Mouse (Mus musculus): Measurements from ENCODE around the gene Emc6. TPM values are rescaled to one million over a fixed set of nuclear protein-coding genes. Genes with fewer than 3 reads are reported as not detected.

Emc6 gene
- polyA plus RNA-seq, 1 experiment from 2014 or later = 135 TPM

- WGBS = 74% methylated on average over 6 of the region's 6 CpGs
- Histone ChIP-seq H3K36me3 (ENCODE audit: control insufficient read depth, insufficient read depth, low read length) (no peaks in the 10 kb centered on the region), H3K27me3 (ENCODE audit: control insufficient read depth, insufficient read depth, low read length) (no peaks in the 10 kb centered on the region), H3K9me3 (ENCODE audit: control insufficient read depth, low read length) (no peaks in the 10 kb centered on the region), H3K9ac (ENCODE audit: low read length) (no peak overlapping the region), H3K4me3 (ENCODE audit: low read depth, low read length) (no peak overlapping the region), H3K27ac (ENCODE audit: low read depth, low read length) (no peak overlapping the region), H3K4me1 (replicated peaks; ENCODE audit: control insufficient read depth, insufficient read depth, low read length) (no peaks in the 10 kb centered on the region), H3K4me2 (ENCODE audit: low read depth, low read length, severe bottlenecking) (no peak overlapping the region)
- ATAC-seq (replicated peaks; ENCODE audit: low FRiP score) (no peak), DNase-seq (ENCODE audit: low spot score) (no peak)
Observed at GRCm38 (mm10) chr11:73168576-73168975, 8.3 kb downstream of the Emc6 start.

GRCm38 (mm10) chr11:73168071-73168470 lies 8.8 kb downstream of the Emc6 start:
- DNase-seq (ENCODE audit: low spot score) (no peak), ATAC-seq (replicated peaks; ENCODE audit: low FRiP score) (no peak)
- H3K27ac ChIP-seq (ENCODE audit: low read depth, low read length) = no peak overlapping the region
- H3K4me2 ChIP-seq (ENCODE audit: low read depth, low read length, severe bottlenecking) = no peak overlapping the region
- H3K36me3 ChIP-seq (ENCODE audit: control insufficient read depth, insufficient read depth, low read length) = no peaks in the 10 kb centered on the region
- H3K4me1 ChIP-seq (replicated peaks; ENCODE audit: control insufficient read depth, insufficient read depth, low read length) = no peaks in the 10 kb centered on the region
- no peaks in the 10 kb centered on the region for H3K27me3 ChIP-seq (ENCODE audit: control insufficient read depth, insufficient read depth, low read length)
- no peak overlapping the region for H3K4me3 ChIP-seq (ENCODE audit: low read depth, low read length)
- 87% methylated on average over 8 of the region's 8 CpGs for WGBS
- no peak overlapping the region for H3K9ac ChIP-seq (ENCODE audit: low read length)
- no peaks in the 10 kb centered on the region for H3K9me3 ChIP-seq (ENCODE audit: control insufficient read depth, low read length)

- WGBS = 84% methylated on average over 5 of the region's 5 CpGs
- H3K9ac ChIP-seq (ENCODE audit: low read length) = no peak overlapping the region
Observed at GRCm38 (mm10) chr11:73162284-73162683, 14.6 kb downstream of the Emc6 start.

GRCm38 (mm10) chr11:73161616-73162015 lies 15.2 kb downstream of the Emc6 start:
- Histone ChIP-seq H3K36me3 (ENCODE audit: control insufficient read depth, insufficient read depth, low read length) (no peaks in the 10 kb centered on the region), H3K4me1 (replicated peaks; ENCODE audit: control insufficient read depth, insufficient read depth, low read length) (0 out of 2 replicates have a peak, but pooled peaks cover 3% of the 10 kb centered on the region), H3K27me3 (ENCODE audit: control insufficient read depth, insufficient read depth, low read length) (peaks cover 15% of the 10 kb centered on the region), H3K4me2 (ENCODE audit: low read depth, low read length, severe bottlenecking) (no peak overlapping the region), H3K27ac (ENCODE audit: low read depth, low read length) (no peak overlapping the region), H3K9ac (ENCODE audit: low read length) (no peak overlapping the region), H3K4me3 (ENCODE audit: low read depth, low read length) (no peak overlapping the region), H3K9me3 (ENCODE audit: control insufficient read depth, low read length) (no peaks in the 10 kb centered on the region)
- ATAC-seq (replicated peaks; ENCODE audit: low FRiP score) = no peak
- WGBS = 89% methylated on average over 4 of the region's 4 CpGs
- DNase-seq (ENCODE audit: low spot score) = no peak

More at GRCm38 (mm10) chr11:73162284-73162683, 14.6 kb downstream of the Emc6 start:
- DNase-seq (ENCODE audit: low spot score) = no peak
- no peak overlapping the region for H3K4me3 ChIP-seq (ENCODE audit: low read depth, low read length)
- no peak overlapping the region for H3K27ac ChIP-seq (ENCODE audit: low read depth, low read length)
- H3K4me1 ChIP-seq (replicated peaks; ENCODE audit: control insufficient read depth, insufficient read depth, low read length) = 0 out of 2 replicates have a peak, but pooled peaks cover 3% of the 10 kb centered on the region
- H3K4me2 ChIP-seq (ENCODE audit: low read depth, low read length, severe bottlenecking) = no peak overlapping the region
- no peaks in the 10 kb centered on the region for H3K36me3 ChIP-seq (ENCODE audit: control insufficient read depth, insufficient read depth, low read length)
- no peaks in the 10 kb centered on the region for H3K9me3 ChIP-seq (ENCODE audit: control insufficient read depth, low read length)
- H3K27me3 ChIP-seq (ENCODE audit: control insufficient read depth, insufficient read depth, low read length) = peaks cover 15% of the 10 kb centered on the region
- ATAC-seq (replicated peaks; ENCODE audit: low FRiP score) = no peak

GRCm38 (mm10) chr11:73160811-73161200 lies 16.0 kb downstream of the Emc6 start:
- H3K27me3 ChIP-seq (ENCODE audit: control insufficient read depth, insufficient read depth, low read length) = peaks cover 15% of the 10 kb centered on the region
- DNase-seq (ENCODE audit: low spot score) = no peak

GRCm38 (mm10) chr11:73159957-73160810 lies 16.7 kb downstream of the Emc6 start, which contains the start of gene P2rx5:
Gene P2rx5, plus strand, starts transcription at chr11:73160421.
- H3K36me3 ChIP-seq (ENCODE audit: control insufficient read depth, insufficient read depth, low read length) = no peaks in the 10 kb centered on the region
- peak; percentile 61 for DNase-seq (ENCODE audit: low spot score)
- WGBS = 3% methylated on average over 47 of the region's 49 CpGs
- no peak within 1 kb of the TSS for H3K27ac ChIP-seq (ENCODE audit: low read depth, low read length)
- H3K4me1 ChIP-seq (replicated peaks; ENCODE audit: control insufficient read depth, insufficient read depth, low read length) = 0 out of 2 replicates have a peak, but pooled peaks cover 3% of the 10 kb centered on the region
- H3K9ac ChIP-seq (ENCODE audit: low read length) = peak within 1 kb of the TSS; percentile 2; the same call in 1 of the 2 replicates
- H3K27me3 ChIP-seq (ENCODE audit: control insufficient read depth, insufficient read depth, low read length) = peaks cover 15% of the 10 kb centered on the region
- H3K4me2 ChIP-seq (ENCODE audit: low read depth, low read length, severe bottlenecking) = peak within 1 kb of the TSS; percentile 63
- no peak for ATAC-seq (replicated peaks; ENCODE audit: low FRiP score)
- peak within 1 kb of the TSS; percentile 30 for H3K4me3 ChIP-seq (ENCODE audit: low read depth, low read length)
- no peaks in the 10 kb centered on the region for H3K9me3 ChIP-seq (ENCODE audit: control insufficient read depth, low read length)

More at GRCm38 (mm10) chr11:73160811-73161200, 16.0 kb downstream of the Emc6 start:
- no peak overlapping the region for H3K27ac ChIP-seq (ENCODE audit: low read depth, low read length)
- H3K36me3 ChIP-seq (ENCODE audit: control insufficient read depth, insufficient read depth, low read length) = no peaks in the 10 kb centered on the region
- H3K4me3 ChIP-seq (ENCODE audit: low read depth, low read length) = peak overlapping the region; percentile 30
- peak overlapping the region; percentile 63 for H3K4me2 ChIP-seq (ENCODE audit: low read depth, low read length, severe bottlenecking)
- H3K9me3 ChIP-seq (ENCODE audit: control insufficient read depth, low read length) = no peaks in the 10 kb centered on the region
- no peak for ATAC-seq (replicated peaks; ENCODE audit: low FRiP score)
- peak overlapping the region; percentile 2; the same call in 1 of the 2 replicates for H3K9ac ChIP-seq (ENCODE audit: low read length)
- H3K4me1 ChIP-seq (replicated peaks; ENCODE audit: control insufficient read depth, insufficient read depth, low read length) = 0 out of 2 replicates have a peak, but pooled peaks cover 3% of the 10 kb centered on the region
- WGBS = 26% methylated on average over 6 of the region's 6 CpGs

GRCm38 (mm10) chr11:73155071-73155470 lies 21.8 kb downstream of the Emc6 start:
- Histone ChIP-seq H3K27me3 (ENCODE audit: control insufficient read depth, insufficient read depth, low read length) (peaks cover 12% of the 10 kb centered on the region), H3K36me3 (ENCODE audit: control insufficient read depth, insufficient read depth, low read length) (no peaks in the 10 kb centered on the region), H3K4me2 (ENCODE audit: low read depth, low read length, severe bottlenecking) (no peak overlapping the region), H3K9ac (ENCODE audit: low read length) (no peak overlapping the region), H3K27ac (ENCODE audit: low read depth, low read length) (no peak overlapping the region), H3K4me1 (replicated peaks; ENCODE audit: control insufficient read depth, insufficient read depth, low read length) (0 out of 2 replicates have a peak, but pooled peaks cover 3% of the 10 kb centered on the region), H3K4me3 (ENCODE audit: low read depth, low read length) (no peak overlapping the region), H3K9me3 (ENCODE audit: control insufficient read depth, low read length) (no peaks in the 10 kb centered on the region)
- no peak for ATAC-seq (replicated peaks; ENCODE audit: low FRiP score)
- WGBS = 80% methylated on average over 6 of the region's 6 CpGs
- no peak for DNase-seq (ENCODE audit: low spot score)

- no peaks in the 10 kb centered on the region for H3K27me3 ChIP-seq (ENCODE audit: control insufficient read depth, insufficient read depth, low read length)
- no peak overlapping the region for H3K9ac ChIP-seq (ENCODE audit: low read length)
- no peak overlapping the region for H3K27ac ChIP-seq (ENCODE audit: low read depth, low read length)
- no peak overlapping the region for H3K4me3 ChIP-seq (ENCODE audit: low read depth, low read length)
- no peak for ATAC-seq (replicated peaks; ENCODE audit: low FRiP score)
- no peak for DNase-seq (ENCODE audit: low spot score)
- no peaks in the 10 kb centered on the region for H3K36me3 ChIP-seq (ENCODE audit: control insufficient read depth, insufficient read depth, low read length)
- H3K4me2 ChIP-seq (ENCODE audit: low read depth, low read length, severe bottlenecking) = no peak overlapping the region
- H3K9me3 ChIP-seq (ENCODE audit: control insufficient read depth, low read length) = no peaks in the 10 kb centered on the region
- WGBS = 71% methylated on average over 9 of the region's 9 CpGs
- no peaks in the 10 kb centered on the region for H3K4me1 ChIP-seq (replicated peaks; ENCODE audit: control insufficient read depth, insufficient read depth, low read length)
Observed at GRCm38 (mm10) chr11:73148209-73148608, 28.6 kb downstream of the Emc6 start.
